ENCODE assay signal across 25 mouse cellular contexts in genomic region chr1:169911526-169911925, GRCm38 (mm10). TPM values are rescaled to one million over a fixed set of nuclear protein-coding genes. Genes with fewer than 3 reads are reported as not detected.
"Had no signal": no experiment of that assay in that cellular context is flagged by ENCODE, and none has a peak within 500 bp of the region (broad histone marks: within the 10 kb centered on the region; RNA-seq: fewer than 3 reads in every experiment).

No protein-coding gene starts in this region.

- H3K4me3 ChIP-seq: lung, embryonic 15.5 days; midbrain, embryonic 10.5 days; midbrain, embryonic 12.5 days; myocyte; neural tube, embryonic 13.5 days; neural tube, embryonic 15.5 days had no signal

- H3K36me3 ChIP-seq: lung, embryonic 15.5 days; midbrain, embryonic 10.5 days; midbrain, embryonic 12.5 days; neural tube, embryonic 13.5 days; neural tube, embryonic 15.5 days had no signal

- H3K9me3 ChIP-seq: lung, embryonic 15.5 days; midbrain, embryonic 10.5 days; midbrain, embryonic 12.5 days; neural tube, embryonic 13.5 days; neural tube, embryonic 15.5 days had no signal

- H3K4me2 ChIP-seq: lung, embryonic 15.5 days; midbrain, embryonic 12.5 days; neural tube, embryonic 13.5 days; neural tube, embryonic 15.5 days had no signal

- H3K27me3 ChIP-seq: lung, embryonic 15.5 days; midbrain, embryonic 12.5 days; neural tube, embryonic 13.5 days; neural tube, embryonic 15.5 days had no signal

- ATAC-seq: liver, postnatal 0 days; lung, postnatal 0 days; midbrain, embryonic 16.5 days had no signal

- H3K4me1 ChIP-seq: midbrain, embryonic 10.5 days; midbrain, embryonic 12.5 days had no signal

- H3K9ac ChIP-seq: liver, postnatal 0 days; lung, embryonic 15.5 days; midbrain, embryonic 12.5 days; neural tube, embryonic 13.5 days; neural tube, embryonic 15.5 days had no signal

- H3K27ac ChIP-seq: lung, embryonic 15.5 days; midbrain, embryonic 10.5 days; midbrain, embryonic 12.5 days; neural tube, embryonic 13.5 days; neural tube, embryonic 15.5 days had no signal

- DNase-seq: liver, postnatal 0 days; lung, adult 2 months; lung, postnatal 14 days; lung, postnatal 36 days; midbrain, embryonic 14.5 days; retina, postnatal 1 day; right cerebral cortex, adult 18-20 months; right cerebral cortex, postnatal 25 days; right cerebral cortex, postnatal 4 days; spleen, adult 18-20 months; thymus, adult 2 months; thymus, postnatal 25 days; thymus, postnatal 4 days had no signal

RNA-seq across cellular contexts. Expression of gene Ccdc190, which starts 16.9 kb away (rescaled TPM):
- total RNA-seq: megakaryocyte, adult 5-6 weeks; megakaryocyte-erythroid progenitor cell, adult 5-6 weeks had no signal
- polyA plus RNA-seq: liver, postnatal 0 days; lung, embryonic 15.5 days; lung, postnatal 0 days; myocyte; small intestine, adult 2 months; stomach, embryonic 14.5 days had no signal
